Mouse (Mus musculus): ENCODE data around the gene Gm11639. TPM values are rescaled to one million over a fixed set of nuclear protein-coding genes. Genes with fewer than 3 reads are reported as not detected.
A peak's percentile ranks its signal among the peaks of the same experiment; 100 is the strongest.

The Gm11639 gene
- total and polyA plus RNA-seq, 3 experiments = 0.21 to 0.67 (median 0.32) TPM

DNA sequence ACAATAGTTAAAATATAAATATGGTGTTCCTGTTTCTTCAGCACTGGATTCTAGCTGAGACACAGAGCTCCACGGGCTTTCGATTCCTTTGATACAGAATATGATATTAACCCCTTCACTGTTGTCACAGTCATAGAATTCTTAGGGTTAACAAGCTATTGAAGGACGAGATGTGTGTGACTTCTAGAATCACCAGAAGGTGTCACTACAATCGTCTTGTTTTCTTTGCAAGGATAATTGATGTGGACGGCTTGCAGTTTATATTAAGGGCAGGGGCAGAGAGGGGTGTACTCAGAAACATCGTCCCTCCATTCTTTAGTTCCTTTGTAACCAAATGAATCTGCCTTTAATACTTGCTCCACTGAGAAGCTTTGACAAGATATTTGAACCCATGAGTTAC is 80.3 kb downstream of the Gm11639 start:
- H3K4me2 ChIP-seq (ENCODE audit: insufficient read depth, low read depth, poor library complexity, severe bottlenecking) = 0 out of 2 replicates have a peak overlapping the region, but pooled peaks have one; percentile 15
- in situ Hi-C loops (cut with MboI; ENCODE audit: low pct_ligation_motif_present, low pct_unique_long_range_greater_than_20kb, low sequenced_read_pairs) (no loop called here), dilution Hi-C loops (cut with MboI; ENCODE audit: extremely low pct_ligation_motif_present, extremely low pct_unique_long_range_greater_than_20kb, low sequenced_read_pairs) (no loop called here)
- no peaks in the 10 kb centered on the region for H3K79me2 ChIP-seq (replicated peaks; ENCODE audit: control insufficient read depth, extremely low read depth, insufficient read depth, poor library complexity, severe bottlenecking)
- DNase-seq (ENCODE audit: extremely low read depth) = peak; percentile 17
- H3K36me3 ChIP-seq (replicated peaks in 1 of 2; ENCODE audit: control insufficient read depth in 1 of 2, insufficient read depth in 1 of 2, low read length in 1 of 2) = no peaks in the 10 kb centered on the region
- H3K27ac ChIP-seq (ENCODE audit: insufficient read depth, low read depth) = no peak overlapping the region
- no peak overlapping the region for H3K9ac ChIP-seq (ENCODE audit: insufficient read depth, low read depth)
- H3K27me3 ChIP-seq (replicated peaks) = no peaks in the 10 kb centered on the region
- H3K4me3 ChIP-seq (replicated peaks in 1 of 3; ENCODE audit: low read depth in 2 of 3, low read length in 2 of 3, poor library complexity in 1 of 3) = no peak overlapping the region
- TF ChIP-seq CTCF (conservative IDR thresholded peaks at IDR 0.05 in 1 of 2, IDR thresholded peaks at IDR 0.05 in 1 of 2; ENCODE audit: low read depth in 2 of 2, low read length in 2 of 2) (peak in 1 of 2 experiments; percentile 67; a peak in 2 of 4 replicates), SMC3 (IDR thresholded peaks at IDR 0.05; ENCODE audit: low read depth, low read length) (peak; percentile 43), ETS1 (conservative IDR thresholded peaks at IDR 0.05; ENCODE audit: low read depth, low read length) (no peak), MAZ (IDR thresholded peaks at IDR 0.05; ENCODE audit: low read depth, low read length) (no peak), RAD21 (IDR thresholded peaks at IDR 0.05; ENCODE audit: low read depth, low read length) (peak; percentile 60)
- no peaks in the 10 kb centered on the region for H3K9me3 ChIP-seq (replicated peaks; ENCODE audit: low read length)
- peaks cover 0 to 16% of the 10 kb centered on the region in 2 experiments; a peak in 2 of 4 replicates for H3K4me1 ChIP-seq (ENCODE audit: control insufficient read depth in 1 of 2, insufficient read depth in 2 of 2)

GRCm38 (mm10) chr11:104767068-104767467 is 81.6 kb downstream of the Gm11639 start:
- in situ Hi-C loops (cut with MboI; ENCODE audit: low pct_ligation_motif_present, low pct_unique_long_range_greater_than_20kb, low sequenced_read_pairs) = no loop called here

GRCm38 (mm10) chr11:104768072-104768471 is 82.6 kb downstream of the Gm11639 start:
- H3K4me1 ChIP-seq (ENCODE audit: control insufficient read depth in 1 of 2, insufficient read depth in 2 of 2) = peaks cover 3 to 7% of the 10 kb centered on the region in 2 experiments; a peak in 2 of 4 replicates
- no peaks in the 10 kb centered on the region for H3K79me2 ChIP-seq (replicated peaks; ENCODE audit: control insufficient read depth, extremely low read depth, insufficient read depth, poor library complexity, severe bottlenecking)
- no peaks in the 10 kb centered on the region for H3K36me3 ChIP-seq (replicated peaks in 1 of 2; ENCODE audit: control insufficient read depth in 1 of 2, insufficient read depth in 1 of 2, low read length in 1 of 2)
- no peak overlapping the region for H3K9ac ChIP-seq (ENCODE audit: insufficient read depth, low read depth)
- no peaks in the 10 kb centered on the region for H3K9me3 ChIP-seq (replicated peaks; ENCODE audit: low read length)
- in situ Hi-C loops (cut with MboI; ENCODE audit: low pct_ligation_motif_present, low pct_unique_long_range_greater_than_20kb, low sequenced_read_pairs) (no loop called here), dilution Hi-C loops (cut with MboI; ENCODE audit: extremely low pct_ligation_motif_present, extremely low pct_unique_long_range_greater_than_20kb, low sequenced_read_pairs) (no loop called here)
- no peak overlapping the region for H3K27ac ChIP-seq (ENCODE audit: insufficient read depth, low read depth)
- no peak overlapping the region for H3K4me3 ChIP-seq (replicated peaks in 1 of 3; ENCODE audit: low read depth in 2 of 3, low read length in 2 of 3, poor library complexity in 1 of 3)
- DNase-seq (ENCODE audit: extremely low read depth) = peak; percentile 68
- H3K27me3 ChIP-seq (replicated peaks) = no peaks in the 10 kb centered on the region
- H3K4me2 ChIP-seq (ENCODE audit: insufficient read depth, low read depth, poor library complexity, severe bottlenecking) = peak overlapping the region; percentile 99
- TF ChIP-seq USF2 (conservative IDR thresholded peaks at IDR 0.05; ENCODE audit: low read depth, low read length) (no peak), ELF1 (IDR thresholded peaks at IDR 0.05; ENCODE audit: low read depth, low read length) (0 out of 2 replicates have a peak, but pooled peaks have one; percentile 29), KAT2A (IDR thresholded peaks at IDR 0.05; ENCODE audit: insufficient replicate concordance, low read length) (no peak), PAX5 (IDR thresholded peaks at IDR 0.05; ENCODE audit: low read length) (no peak), MYC (IDR thresholded peaks at IDR 0.05; ENCODE audit: low read depth, low read length) (no peak), E2F4 (IDR thresholded peaks at IDR 0.05; ENCODE audit: insufficient replicate concordance, low read depth, low read length) (no peak), MAFK (IDR thresholded peaks at IDR 0.05; ENCODE audit: insufficient replicate concordance, low read length) (no peak), RAD21 (IDR thresholded peaks at IDR 0.05; ENCODE audit: low read depth, low read length) (peak; percentile 71), MAX (IDR thresholded peaks at IDR 0.05; ENCODE audit: low read length) (peak; percentile 19; the same call in 1 of the 2 replicates), MXI1 (IDR thresholded peaks at IDR 0.05; ENCODE audit: low read depth, low read length) (no peak), CTCF (conservative IDR thresholded peaks at IDR 0.05 in 1 of 2, IDR thresholded peaks at IDR 0.05 in 1 of 2; ENCODE audit: low read depth in 2 of 2, low read length in 2 of 2) (peak; percentile 92 to 94), HCFC1 (IDR thresholded peaks at IDR 0.05; ENCODE audit: low read depth, low read length) (peak; percentile 29; the same call in 1 of the 2 replicates), RCOR1 (conservative IDR thresholded peaks at IDR 0.05; ENCODE audit: low read depth, low read length) (0 out of 2 replicates have a peak, but pooled peaks have one; percentile 62), POLR2A (IDR thresholded peaks at IDR 0.05; ENCODE audit: low read depth, low read length) (no peak), TCF12 (IDR thresholded peaks at IDR 0.05; ENCODE audit: low read depth, low read length) (peak; percentile 32; the same call in 1 of the 2 replicates), ZMIZ1 (IDR thresholded peaks at IDR 0.05; ENCODE audit: low read depth, low read length) (no peak), UBTF (IDR thresholded peaks at IDR 0.05; ENCODE audit: low read depth, low read length) (no peak), TBP (conservative IDR thresholded peaks at IDR 0.05; ENCODE audit: low read depth, low read length) (no peak), SMC3 (IDR thresholded peaks at IDR 0.05; ENCODE audit: low read depth, low read length) (peak; percentile 91)

More at GRCm38 (mm10) chr11:104767068-104767467, 81.6 kb downstream of the Gm11639 start:
- TF ChIP-seq RAD21 (IDR thresholded peaks at IDR 0.05; ENCODE audit: low read depth, low read length) = peak; percentile 60
- no peak for TF ChIP-seq MYC (IDR thresholded peaks at IDR 0.05; ENCODE audit: low read depth, low read length)
- peak in 1 of 2 experiments; percentile 58; a peak in 2 of 4 replicates for TF ChIP-seq CTCF (conservative IDR thresholded peaks at IDR 0.05 in 1 of 2, IDR thresholded peaks at IDR 0.05 in 1 of 2; ENCODE audit: low read depth in 2 of 2, low read length in 2 of 2)
- TF ChIP-seq UBTF (IDR thresholded peaks at IDR 0.05; ENCODE audit: low read depth, low read length) = no peak
- TF ChIP-seq SMC3 (IDR thresholded peaks at IDR 0.05; ENCODE audit: low read depth, low read length) = peak; percentile 40; the same call in 1 of the 2 replicates
- TF ChIP-seq MEF2A (IDR thresholded peaks at IDR 0.05; ENCODE audit: borderline replicate concordance, low read depth, low read length) = no peak
- no peak for TF ChIP-seq HCFC1 (IDR thresholded peaks at IDR 0.05; ENCODE audit: low read depth, low read length)
- TF ChIP-seq MAFK (IDR thresholded peaks at IDR 0.05; ENCODE audit: insufficient replicate concordance, low read length) = no peak
- no peak for TF ChIP-seq ZNF384 (IDR thresholded peaks at IDR 0.05; ENCODE audit: low read depth, low read length)
- dilution Hi-C loops (cut with MboI; ENCODE audit: extremely low pct_ligation_motif_present, extremely low pct_unique_long_range_greater_than_20kb, low sequenced_read_pairs) = no loop called here
- no peak overlapping the region for H3K4me2 ChIP-seq (ENCODE audit: insufficient read depth, low read depth, poor library complexity, severe bottlenecking)
- H3K36me3 ChIP-seq (replicated peaks in 1 of 2; ENCODE audit: control insufficient read depth in 1 of 2, insufficient read depth in 1 of 2, low read length in 1 of 2) = no peaks in the 10 kb centered on the region
- DNase-seq (ENCODE audit: extremely low read depth) = no peak
- no peak overlapping the region for H3K4me3 ChIP-seq (replicated peaks in 1 of 3; ENCODE audit: low read depth in 2 of 3, low read length in 2 of 3, poor library complexity in 1 of 3)
- H3K27ac ChIP-seq (ENCODE audit: insufficient read depth, low read depth) = no peak overlapping the region
- H3K79me2 ChIP-seq (replicated peaks; ENCODE audit: control insufficient read depth, extremely low read depth, insufficient read depth, poor library complexity, severe bottlenecking) = no peaks in the 10 kb centered on the region
- H3K4me1 ChIP-seq (ENCODE audit: control insufficient read depth in 1 of 2, insufficient read depth in 2 of 2) = peaks cover 3 to 14% of the 10 kb centered on the region in 2 experiments; a peak in 3 of 4 replicates
- H3K9me3 ChIP-seq (replicated peaks; ENCODE audit: low read length) = no peaks in the 10 kb centered on the region
- H3K9ac ChIP-seq (ENCODE audit: insufficient read depth, low read depth) = no peak overlapping the region
- no peaks in the 10 kb centered on the region for H3K27me3 ChIP-seq (replicated peaks)

Data from CH12.LX (cell line).